Mouse (Mus musculus): ENCODE measurements around the gene Trem3.

The Trem3 gene

DNA sequence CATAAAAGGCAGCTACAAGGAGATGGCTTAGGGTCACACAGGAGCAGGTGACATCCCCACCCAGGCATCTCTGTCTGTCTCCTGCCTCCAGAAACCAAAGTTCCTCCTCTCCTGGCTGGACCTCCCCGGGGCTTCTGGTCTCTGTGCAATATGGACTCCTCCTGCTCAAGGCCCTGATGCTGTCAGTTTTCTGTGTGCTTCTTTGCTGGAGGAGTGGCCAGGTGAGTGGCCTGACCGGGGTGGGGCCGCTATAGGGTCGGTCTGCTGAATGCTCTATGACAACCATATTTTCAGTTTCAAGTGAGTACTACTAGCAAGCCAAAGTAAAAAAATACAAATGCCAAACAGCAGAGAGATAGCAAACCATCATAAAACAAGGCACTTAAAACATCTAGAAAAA, 25.0 kb downstream of the Trem3 start:
- no peak for DNase-seq

DNA sequence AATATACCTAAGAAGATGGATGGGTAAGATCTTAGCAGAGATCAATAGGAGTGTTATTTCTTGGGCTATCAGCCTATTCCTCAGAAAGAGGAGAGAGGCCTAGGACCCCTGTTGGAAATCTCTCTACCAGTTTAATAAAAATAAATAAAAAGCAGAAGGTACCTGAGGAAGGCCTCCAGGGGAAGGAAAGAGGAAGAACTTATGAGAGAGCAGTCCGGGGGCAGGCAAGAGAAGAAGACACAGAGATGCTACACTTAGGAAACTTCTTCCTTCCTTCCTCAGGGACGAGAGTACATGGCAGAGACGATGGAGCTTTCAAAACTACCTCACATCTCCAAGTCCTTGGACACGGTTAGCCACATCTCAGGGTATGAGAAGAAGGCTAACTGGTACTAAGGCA, 26.5 kb downstream of the Trem3 start:
- DNase-seq, result no peak

DNA sequence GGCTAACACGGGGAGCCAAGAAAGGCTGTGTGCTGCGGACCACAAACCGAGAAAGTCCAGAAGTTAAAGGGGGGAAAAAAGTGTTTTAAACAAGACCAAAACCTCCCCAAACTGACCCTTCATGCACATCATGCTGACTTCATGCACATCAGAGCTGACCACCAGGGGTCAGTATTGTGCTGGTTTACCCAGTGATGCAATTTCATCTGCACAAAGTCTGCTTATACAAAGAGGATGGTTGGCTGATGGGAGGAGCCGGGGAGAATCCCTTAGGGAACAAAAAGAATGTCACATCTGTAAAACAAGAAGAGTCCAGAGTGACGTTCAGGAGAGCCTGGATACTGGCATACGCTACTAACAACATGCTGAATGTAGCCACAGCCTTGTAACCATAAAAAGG, 27.3 kb downstream of the Trem3 start:
- DNase-seq, result peak; percentile 42

DNA sequence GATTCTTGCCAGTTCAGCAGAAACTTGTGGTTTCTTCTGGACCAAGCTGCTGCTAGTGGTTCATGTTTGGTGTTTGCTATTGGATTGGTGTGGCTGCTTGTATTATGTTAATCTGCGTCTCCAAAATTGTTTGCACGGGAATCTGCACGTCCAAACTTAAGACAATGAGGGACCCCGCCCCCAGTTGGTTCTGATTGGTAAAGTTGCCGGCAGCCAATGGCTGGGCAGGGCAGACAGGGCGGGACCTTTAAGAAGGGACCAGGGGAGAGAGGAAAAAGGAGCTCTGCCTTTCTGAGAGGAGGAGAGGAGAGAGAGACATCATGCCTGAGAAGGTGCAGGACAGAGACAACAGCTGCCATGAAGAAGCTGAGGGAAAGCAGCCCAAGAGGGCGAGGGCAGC, 28.2 kb downstream of the Trem3 start:
- DNase-seq, result no peak

DNA sequence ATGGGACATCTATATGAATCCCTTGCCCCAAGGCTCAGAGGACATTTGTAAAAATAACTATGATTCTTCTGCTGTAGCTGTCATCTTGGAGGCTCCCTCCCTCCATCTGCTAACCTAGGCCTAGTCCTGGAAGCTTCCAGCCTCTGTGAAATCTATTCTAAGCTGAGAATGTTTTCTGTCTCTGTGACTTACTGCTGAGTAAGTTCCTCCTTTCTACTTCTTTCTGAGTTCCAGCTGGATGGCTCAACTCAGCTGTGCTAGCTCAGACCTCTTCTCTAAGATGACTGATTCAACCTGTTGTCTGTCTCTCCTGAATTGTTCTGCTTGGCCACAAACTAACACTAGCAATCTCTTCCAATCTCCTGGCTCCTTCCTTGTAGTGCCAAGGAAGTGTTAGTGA, 30.8 kb downstream of the Trem3 start:
- no peak for DNase-seq

DNA sequence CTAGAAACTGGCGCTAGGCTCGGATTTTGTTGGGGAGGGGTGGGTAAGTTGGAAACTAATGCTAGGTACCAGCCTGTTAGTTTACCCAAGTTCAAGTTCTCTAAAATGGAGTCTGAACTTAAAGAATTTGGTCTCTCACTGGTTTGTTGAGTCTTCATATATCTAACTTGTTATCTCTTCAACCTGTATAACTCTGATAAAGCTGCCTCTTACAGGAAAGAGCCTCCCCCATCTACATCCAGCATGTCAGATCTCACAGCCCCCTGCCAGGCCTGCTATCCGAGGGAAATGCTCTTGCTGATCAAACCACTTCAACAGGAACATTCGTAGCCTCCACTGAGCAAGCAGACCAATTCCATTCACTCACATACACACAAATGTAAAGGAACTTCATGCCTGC, 31.4 kb downstream of the Trem3 start:
- no peak for DNase-seq

DNA sequence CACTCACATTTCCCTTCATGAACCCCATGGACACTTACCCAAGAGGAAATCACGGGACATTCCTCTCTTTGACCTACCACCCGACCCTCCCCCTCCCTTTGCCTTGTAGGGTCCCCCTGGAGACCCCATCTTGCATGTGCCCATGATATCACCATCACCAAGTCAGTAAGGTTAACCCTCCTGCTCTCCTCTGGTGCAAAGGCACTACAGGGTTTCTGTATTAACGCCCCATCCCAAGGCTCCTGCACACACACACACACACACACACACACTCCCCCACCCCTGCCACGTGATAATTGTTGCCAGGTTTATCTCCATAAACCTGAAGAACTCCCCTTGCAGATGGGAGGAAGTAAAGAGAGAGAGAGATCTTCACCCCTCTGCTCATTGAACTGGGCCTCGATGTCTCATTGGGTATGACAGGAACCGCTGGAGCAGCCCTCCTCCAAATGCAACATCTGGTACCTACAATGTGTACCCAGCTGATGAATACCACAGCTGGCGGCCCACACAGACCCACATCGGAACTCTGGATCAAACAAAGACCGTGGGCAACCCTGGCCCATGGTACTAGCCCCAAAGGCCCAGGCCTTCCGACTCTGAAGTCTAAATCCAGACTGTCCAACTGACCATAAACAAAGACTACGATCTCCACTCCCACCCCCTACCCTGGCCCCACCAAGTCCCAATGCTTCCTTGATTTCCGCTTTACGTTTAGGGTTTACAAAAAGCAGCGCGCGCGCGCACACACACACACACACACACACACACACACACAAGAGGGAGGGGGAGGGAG, 33.6 kb downstream of the Trem3 start:
- no peak for DNase-seq

DNA sequence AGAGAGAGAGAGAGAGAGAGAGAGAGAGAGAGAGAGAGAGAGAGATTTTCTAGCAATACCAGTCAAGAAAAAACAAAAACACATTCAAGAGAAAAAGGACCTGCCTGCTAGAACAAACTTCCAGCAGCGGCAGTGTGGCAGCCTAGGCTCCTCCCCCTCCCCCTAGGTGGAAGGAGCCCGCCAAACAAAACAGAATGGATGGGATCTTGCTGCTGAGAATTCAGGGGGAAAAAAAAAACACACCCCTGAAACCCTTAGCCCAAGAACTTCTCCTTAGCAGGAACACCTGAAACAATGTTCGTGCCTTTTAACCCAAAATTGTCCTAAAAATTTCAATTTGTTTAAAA, 34.1 kb downstream of the Trem3 start:
- no peak for DNase-seq

DNA sequence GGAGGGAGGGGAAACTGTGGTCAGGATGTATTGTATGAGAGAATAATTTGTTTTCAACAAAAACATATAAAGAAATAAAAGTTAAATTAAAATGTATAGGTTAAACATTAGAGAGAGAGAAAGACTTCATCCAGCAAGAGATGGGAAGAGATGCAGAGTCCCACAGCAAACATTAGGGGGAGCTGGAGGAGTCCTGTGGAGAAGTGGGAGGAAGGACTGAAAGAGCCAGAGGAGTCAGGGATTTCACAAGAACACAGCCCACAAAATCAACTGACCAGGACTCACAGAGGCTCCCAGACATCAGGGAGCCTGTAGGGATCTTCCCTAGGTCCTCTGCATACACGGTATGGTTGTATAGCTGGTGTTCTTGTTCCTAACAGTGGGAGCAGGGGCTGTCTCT, 39.2 kb downstream of the Trem3 start:
- DNase-seq, result no peak

DNA sequence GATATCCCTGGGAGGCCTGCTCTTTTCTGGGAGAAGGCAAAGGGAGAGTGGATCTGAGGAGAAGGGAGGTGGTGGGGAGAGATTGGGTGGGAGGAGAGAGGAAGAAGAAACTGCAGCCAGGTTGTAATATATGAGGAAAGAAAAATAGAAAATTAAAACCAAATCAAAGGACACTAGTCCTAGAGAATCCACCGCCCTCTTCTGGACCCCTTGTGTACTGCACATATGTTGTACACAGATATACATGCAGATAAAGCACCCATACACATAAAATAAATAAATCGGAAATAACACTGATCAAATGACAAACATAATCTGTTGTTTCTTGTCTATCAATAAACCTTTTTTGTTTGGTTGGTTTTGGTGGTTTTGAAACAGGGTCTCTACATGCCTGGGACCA, 39.7 kb downstream of the Trem3 start:
- DNase-seq, result no peak

DNA sequence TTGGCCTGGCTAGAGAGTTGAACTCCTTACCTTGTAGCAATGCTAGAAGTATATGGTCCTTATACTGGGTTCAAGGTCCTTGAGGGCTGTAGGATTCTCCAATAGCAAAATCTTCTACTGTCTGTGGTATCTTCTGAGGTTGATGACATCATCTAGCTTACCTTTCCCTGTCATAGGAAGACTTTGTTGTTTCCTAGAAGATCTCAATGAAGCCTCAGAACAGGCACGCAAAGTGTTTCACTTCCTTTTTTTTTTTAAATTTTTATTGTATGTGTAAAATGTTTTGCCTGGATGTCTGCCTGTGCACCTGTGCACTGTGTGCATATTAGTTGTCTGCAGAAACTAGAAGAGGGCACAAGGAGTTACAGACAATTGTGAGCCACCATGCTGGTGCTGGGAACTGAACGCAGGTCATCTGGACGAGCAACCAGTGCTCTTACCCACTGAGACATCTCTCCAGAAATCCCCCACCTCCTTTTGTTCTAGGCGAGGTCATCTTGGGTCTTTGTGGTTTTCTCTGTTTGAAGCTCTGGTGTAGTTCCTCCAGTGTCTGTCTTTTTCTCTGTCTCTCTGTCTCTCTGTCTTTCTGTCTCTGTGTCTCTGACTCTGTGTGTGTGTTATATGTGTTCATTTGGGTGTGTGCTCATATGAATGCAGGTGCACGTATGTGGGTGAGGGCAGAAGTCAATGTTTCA, 46.1 kb downstream of the Trem3 start:
- no peak for DNase-seq

DNA sequence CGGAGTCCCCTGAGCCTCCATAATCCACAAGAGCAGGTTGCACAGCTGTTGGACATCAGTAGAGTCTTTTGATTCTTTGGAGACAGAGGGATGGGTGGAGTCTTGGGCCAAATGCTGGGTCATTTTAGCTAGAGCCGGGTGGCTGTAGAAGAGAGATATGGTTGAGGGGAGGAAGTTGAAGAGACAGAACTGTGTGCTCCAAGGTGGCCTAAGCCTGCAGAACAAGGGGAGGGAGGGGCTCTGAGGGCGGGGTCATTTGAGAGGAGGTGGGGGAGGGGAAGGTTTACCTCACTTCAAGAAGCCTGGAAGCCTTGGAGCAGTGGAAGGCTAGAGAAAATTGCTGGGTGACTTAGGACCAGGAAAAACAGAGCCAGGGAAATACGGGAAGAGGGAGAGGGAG, 51.6 kb downstream of the Trem3 start, which contains the start of gene Treml2:
TSS of gene Treml2 (plus strand) at position 296 of the 400 bp plus-strand sequence.
- DNase-seq, result no peak

DNA sequence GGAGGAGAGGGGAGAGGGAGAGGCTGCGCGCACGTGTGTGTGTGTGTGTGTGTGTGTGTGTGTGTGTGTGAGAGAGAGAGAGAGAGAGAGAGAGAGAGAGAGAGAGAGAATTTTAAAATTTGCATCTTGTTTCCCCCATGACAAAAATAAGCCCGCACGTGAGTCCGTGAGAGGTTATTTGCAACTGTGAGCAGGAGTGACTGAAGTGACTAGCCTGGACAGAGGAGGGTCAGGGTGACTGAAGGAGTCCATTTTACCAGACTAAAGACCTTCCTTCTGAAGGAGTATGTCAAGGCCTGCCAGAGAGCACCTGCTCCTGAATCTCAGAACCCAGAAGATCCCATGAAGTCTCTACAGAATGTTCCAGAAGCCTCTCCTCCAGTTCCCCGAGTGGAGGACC, 52.2 kb downstream of the Trem3 start:
- no peak for DNase-seq

DNA sequence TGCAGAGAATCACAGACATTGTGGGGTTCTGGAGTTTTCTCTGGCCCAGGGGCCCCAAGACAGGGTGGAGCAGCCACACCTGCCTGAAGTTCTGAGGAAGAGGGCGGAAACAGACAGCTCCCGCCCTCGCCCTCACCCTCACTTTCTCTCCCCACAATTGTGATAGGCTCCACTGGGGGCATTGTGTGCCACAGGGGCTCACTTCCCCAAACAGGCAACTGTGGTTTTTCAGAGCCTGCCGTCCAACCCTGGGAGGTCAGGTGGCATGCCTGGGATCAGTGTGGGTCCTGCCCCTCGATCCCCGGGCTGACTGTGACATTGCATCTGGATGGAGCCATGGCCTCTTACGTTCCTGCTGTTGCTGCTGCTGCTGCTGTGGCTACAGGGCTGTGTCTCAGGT, 52.6 kb downstream of the Trem3 start:
- DNase-seq, result no peak

DNA sequence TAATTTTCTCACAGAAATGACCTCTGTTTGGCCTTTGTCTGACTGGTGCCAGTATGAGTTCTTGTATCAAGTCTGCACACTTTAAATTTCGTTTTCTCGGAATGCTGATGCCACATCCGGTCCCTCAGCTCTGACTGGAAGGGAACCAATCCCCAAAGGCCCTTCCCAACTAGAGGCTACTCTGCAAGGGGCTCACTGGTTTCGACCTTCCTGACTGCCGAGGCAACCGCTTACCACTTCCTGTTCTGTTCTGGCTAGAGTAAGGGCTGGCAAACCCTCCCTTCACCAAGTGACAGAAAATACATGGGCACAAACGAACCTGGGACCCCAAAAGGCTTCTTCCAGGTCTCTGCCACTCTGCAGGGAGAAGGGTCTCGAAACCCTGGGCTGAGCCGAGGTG, 53.3 kb downstream of the Trem3 start:
- no peak for DNase-seq

DNA sequence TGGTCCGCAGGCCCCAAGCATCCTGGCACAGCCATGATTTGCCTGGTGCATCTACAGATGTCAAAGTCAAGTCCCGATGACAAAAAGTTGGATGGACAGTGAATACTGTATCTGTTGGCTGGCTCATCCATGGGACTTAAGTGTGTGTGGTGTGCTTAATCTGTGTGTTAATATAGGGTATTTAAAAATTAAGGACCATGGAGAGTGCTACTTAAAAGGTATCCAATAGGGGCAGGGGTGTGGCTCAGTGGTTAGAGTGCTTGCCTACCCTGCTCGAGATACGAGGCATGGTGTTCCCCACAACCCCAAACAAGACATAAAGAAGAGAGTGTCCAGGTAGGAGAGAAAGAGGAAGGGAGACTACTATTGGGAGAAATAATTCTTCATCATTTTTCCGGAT, 54.2 kb downstream of the Trem3 start:
- no peak for DNase-seq

Data from kidney, adult 11 months (tissue).